Mouse (Mus musculus): Measurements from ENCODE around the gene Olfr1202.

Olfr1202 gene

GRCm38 (mm10) chr2:88814196-88814595 lies at the start of gene Olfr1202:
Gene Olfr1202, plus strand, starts transcription at chr2:88814496.
- no peak for DNase-seq (ENCODE audit: low read depth, low spot score)

DNA sequence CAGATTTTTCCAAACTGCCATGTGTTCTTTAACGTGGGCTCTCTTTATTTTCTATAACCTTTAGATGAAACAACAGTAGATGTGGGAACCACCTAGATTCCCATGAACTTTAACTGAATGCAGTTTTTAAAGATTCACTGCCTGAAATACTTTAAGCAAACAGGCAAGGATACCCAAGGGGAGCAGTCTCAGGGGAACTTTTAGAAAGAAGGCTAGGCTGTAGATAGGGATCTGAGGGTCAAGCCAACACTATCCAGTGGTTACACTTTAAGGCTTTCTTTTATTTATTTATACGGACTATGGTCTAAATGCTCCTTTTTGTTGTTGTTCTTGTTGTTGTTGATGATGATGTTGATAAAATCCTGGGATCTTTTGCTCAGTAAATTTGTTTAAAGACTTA lies 43.9 kb upstream of the Olfr1202 start, which contains the start of gene Olfr1200:
Gene Olfr1200, minus strand, starts transcription at position 101 of the 400 bp plus-strand sequence.
- no peak for DNase-seq (ENCODE audit: low read depth, low spot score)

DNA sequence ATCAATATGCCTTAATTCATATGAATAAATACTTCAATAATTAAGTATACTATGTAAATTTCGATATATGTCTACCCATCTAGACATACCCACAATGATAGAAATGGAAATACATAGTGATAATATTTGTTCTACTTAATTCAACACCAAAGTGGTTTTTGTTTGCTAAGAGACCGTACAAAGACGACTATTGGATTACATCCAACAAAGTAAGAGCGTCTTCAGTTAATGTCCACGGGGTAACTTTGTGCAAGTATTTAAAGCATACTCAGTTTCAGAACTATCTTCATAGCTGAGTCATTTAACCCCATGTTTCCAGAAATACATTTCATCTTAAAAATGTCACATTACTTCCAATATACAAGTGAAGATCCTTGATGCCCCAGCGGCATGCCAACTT lies 21.6 kb upstream of the Olfr1202 start, which contains the start of gene Olfr1201:
Gene Olfr1201, plus strand, starts transcription at position 301 of the 400 bp plus-strand sequence.
- no peak for DNase-seq (ENCODE audit: low read depth, low spot score)

- DNase-seq (ENCODE audit: low read depth, low spot score), result no peak
These were observed 15.1 kb downstream of the Olfr1202 start, which contains the start of gene Olfr1205 for GRCm38 (mm10) chr2:88829437-88829836. Gene Olfr1205, plus strand, starts transcription at chr2:88829737.

DNA sequence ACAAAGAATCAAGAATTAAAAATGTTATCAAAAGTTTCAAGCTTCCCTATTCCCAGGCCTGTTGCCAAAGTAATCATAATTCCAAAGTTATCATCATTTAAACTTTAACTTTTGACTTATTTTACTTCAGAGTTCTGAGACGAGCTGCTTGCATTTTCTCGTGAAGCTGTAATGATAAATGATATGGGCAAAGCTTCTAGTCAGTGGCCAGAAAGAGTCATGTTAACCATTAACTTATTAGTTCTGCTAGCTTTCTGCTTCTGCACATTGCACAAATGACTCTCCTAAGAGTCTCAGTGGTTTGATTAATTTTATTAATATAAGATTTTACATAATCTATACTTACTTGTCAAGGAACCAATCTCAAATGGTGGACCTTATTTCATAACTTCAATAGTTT lies 24.2 kb downstream of the Olfr1202 start:
- no peak for DNase-seq (ENCODE audit: low read depth, low spot score)

GRCm38 (mm10) chr2:88848992-88849391 lies 34.7 kb downstream of the Olfr1202 start, which contains the start of gene Olfr1204:
Gene Olfr1204, plus strand, starts transcription at chr2:88849292.
- DNase-seq (ENCODE audit: low read depth, low spot score), result no peak

- no peak for DNase-seq (ENCODE audit: low read depth, low spot score)
These were observed 48.6 kb downstream of the Olfr1202 start, which contains the start of gene Olfr1206 for GRCm38 (mm10) chr2:88862931-88863330. Gene Olfr1206, plus strand, starts transcription at chr2:88863231.

Measured in forelimb bud, embryonic 11.5 days (tissue).